Mouse (Mus musculus) neural tube, embryonic 15.5 days (tissue): ENCODE data around the gene Iqschfp. TPM values are rescaled to one million over a fixed set of nuclear protein-coding genes. Genes with fewer than 3 reads are reported as not detected.

Experiments used
- ATAC-seq: fragments of 200-750 bp; cut with Nextera tagmentation; 2 replicates; pipeline ENCODE4 v1.8.0; 2017; ENCODE audit warnings: mild to moderate bottlenecking, moderate TSS enrichment, moderate library complexity; ENCODE audit not compliant: low FRiP score
- H3K27ac ChIP-seq: fragments of 300-500 bp; sonication (generic); replicated peaks from 2 replicates; pipeline ENCODE4 v1.5.1; 2015; ENCODE audit warnings: mild to moderate bottlenecking, inconsistent platforms
- H3K27me3 ChIP-seq: fragments of 300-500 bp; sonication (generic); replicated peaks from 2 replicates; pipeline ENCODE4 v1.6.1; 2015; ENCODE audit warnings: inconsistent platforms
- H3K36me3 ChIP-seq: fragments of 300-500 bp; sonication (generic); 2 replicates; pipeline ENCODE4 v1.6.1; 2015; ENCODE audit warnings: inconsistent platforms
- H3K4me1 ChIP-seq: fragments of 300-500 bp; sonication (generic); 2 replicates; pipeline ENCODE4 v1.6.1; 2015; ENCODE audit warnings: inconsistent platforms
- H3K4me2 ChIP-seq: fragments of 300-500 bp; sonication (generic); 2 replicates; pipeline ENCODE4 v1.6.1; 2015; ENCODE audit warnings: inconsistent platforms, mild to moderate bottlenecking, moderate library complexity
- H3K4me3 ChIP-seq: fragments of 300-500 bp; sonication (generic); replicated peaks from 2 replicates; pipeline ENCODE4 v1.5.1; 2015; ENCODE audit warnings: mild to moderate bottlenecking, inconsistent platforms
- H3K9ac ChIP-seq: fragments of 300-500 bp; sonication (generic); replicated peaks from 2 replicates; pipeline ENCODE4 v1.6.1; 2015; ENCODE audit warnings: mild to moderate bottlenecking, inconsistent platforms
- H3K9me3 ChIP-seq: fragments of 300-500 bp; sonication (generic); replicated peaks from 2 replicates; pipeline ENCODE4 v1.6.1; 2016; ENCODE audit warnings: inconsistent platforms
- WGBS: fragments of 180-500 bp; shearing (Covaris S2); methylation state at CpG from one replicate; pipeline ENCODE4 v1.1.7; 2015; ENCODE audit warnings: mixed read lengths; 5-methylcytosine and 5-hydroxymethylcytosine counted together
- polyA plus RNA-seq: library from polyadenylated mRNA; unstranded; fragments of >200 nt; fragmentation: Nextera tagmentation; extraction: Ambion mirVana; gene quantifications from 2 replicates; pipeline ENCODE4 v1.2.1, GENCODE M21; 2015

The Iqschfp gene
- polyA plus RNA-seq, 1 experiment from 2014 or later = 7.2 TPM

- Histone ChIP-seq H3K4me3 (no peak overlapping the region), H3K9me3 (no peaks in the 10 kb centered on the region), H3K4me2 (no peak overlapping the region), H3K27ac (no peak overlapping the region), H3K27me3 (no peaks in the 10 kb centered on the region), H3K4me1 (0 out of 2 replicates have a peak, but pooled peaks cover 3% of the 10 kb centered on the region), H3K36me3 (no peaks in the 10 kb centered on the region), H3K9ac (no peak overlapping the region)
- 67% methylated on average over 3 of the region's 3 CpGs for WGBS
- ATAC-seq = no peak
Observed at GRCm38 (mm10) chr3:68412262-68412661, 520.2 kb downstream of the Iqschfp start.

GRCm38 (mm10) chr3:68419792-68420191 is 527.8 kb downstream of the Iqschfp start:
- Histone ChIP-seq H3K4me1 (no peaks in the 10 kb centered on the region), H3K4me3 (no peak overlapping the region), H3K27me3 (no peaks in the 10 kb centered on the region), H3K27ac (no peak overlapping the region), H3K9me3 (no peaks in the 10 kb centered on the region), H3K4me2 (no peak overlapping the region), H3K9ac (no peak overlapping the region), H3K36me3 (no peaks in the 10 kb centered on the region)
- no peak for ATAC-seq
- WGBS = 67% methylated on average over 4 of the region's 4 CpGs

GRCm38 (mm10) chr3:68420927-68421326 is 528.9 kb downstream of the Iqschfp start:
- H3K27ac ChIP-seq = no peak overlapping the region
- 81% methylated on average over 2 of the region's 2 CpGs for WGBS
- no peak for ATAC-seq

GRCm38 (mm10) chr3:68421849-68422248 is 529.8 kb downstream of the Iqschfp start:
- Histone ChIP-seq H3K4me3 (no peak overlapping the region), H3K4me1 (no peaks in the 10 kb centered on the region), H3K27ac (no peak overlapping the region), H3K9me3 (no peaks in the 10 kb centered on the region), H3K9ac (no peak overlapping the region), H3K36me3 (no peaks in the 10 kb centered on the region), H3K27me3 (no peaks in the 10 kb centered on the region), H3K4me2 (no peak overlapping the region)
- ATAC-seq = no peak
- WGBS = 84% methylated on average over 2 of the region's 2 CpGs

More at GRCm38 (mm10) chr3:68420927-68421326, 528.9 kb downstream of the Iqschfp start:
- Histone ChIP-seq H3K4me2 (no peak overlapping the region), H3K36me3 (no peaks in the 10 kb centered on the region), H3K27me3 (no peaks in the 10 kb centered on the region), H3K9me3 (no peaks in the 10 kb centered on the region), H3K4me3 (no peak overlapping the region), H3K9ac (no peak overlapping the region), H3K4me1 (no peaks in the 10 kb centered on the region)

- H3K36me3 ChIP-seq = no peaks in the 10 kb centered on the region
- H3K4me3 ChIP-seq = no peak overlapping the region
- H3K4me1 ChIP-seq = no peaks in the 10 kb centered on the region
- WGBS = 95% methylated on average over 5 of the region's 5 CpGs
- no peaks in the 10 kb centered on the region for H3K9me3 ChIP-seq
- no peak overlapping the region for H3K27ac ChIP-seq
- no peak for ATAC-seq
- H3K9ac ChIP-seq = no peak overlapping the region
- no peak overlapping the region for H3K4me2 ChIP-seq
- no peaks in the 10 kb centered on the region for H3K27me3 ChIP-seq
Observed at GRCm38 (mm10) chr3:68428081-68428480, 536.0 kb downstream of the Iqschfp start.

GRCm38 (mm10) chr3:68434435-68434834 is 542.4 kb downstream of the Iqschfp start:
- Histone ChIP-seq H3K36me3 (no peaks in the 10 kb centered on the region), H3K9ac (no peak overlapping the region), H3K4me2 (no peak overlapping the region), H3K27ac (no peak overlapping the region), H3K4me1 (no peaks in the 10 kb centered on the region), H3K27me3 (no peaks in the 10 kb centered on the region), H3K4me3 (no peak overlapping the region), H3K9me3 (no peaks in the 10 kb centered on the region)
- 40% methylated on average over 7 of the region's 7 CpGs for WGBS
- no peak for ATAC-seq

GRCm38 (mm10) chr3:68434897-68435296 is 542.9 kb downstream of the Iqschfp start:
- Histone ChIP-seq H3K36me3 (no peaks in the 10 kb centered on the region), H3K4me3 (no peak overlapping the region), H3K4me1 (no peaks in the 10 kb centered on the region), H3K27me3 (no peaks in the 10 kb centered on the region), H3K4me2 (no peak overlapping the region), H3K27ac (no peak overlapping the region), H3K9me3 (no peaks in the 10 kb centered on the region), H3K9ac (no peak overlapping the region)
- no peak for ATAC-seq
- WGBS = 73% methylated on average over 2 of the region's 2 CpGs

- no peak overlapping the region for H3K4me2 ChIP-seq
- H3K27me3 ChIP-seq = no peaks in the 10 kb centered on the region
- no peak for ATAC-seq
- H3K4me3 ChIP-seq = no peak overlapping the region
- no peaks in the 10 kb centered on the region for H3K9me3 ChIP-seq
- H3K27ac ChIP-seq = no peak overlapping the region
- no peak overlapping the region for H3K9ac ChIP-seq
- no peaks in the 10 kb centered on the region; the same call in 1 of the 2 replicates for H3K4me1 ChIP-seq
- 85% methylated on average over 2 of the region's 2 CpGs for WGBS
- no peaks in the 10 kb centered on the region for H3K36me3 ChIP-seq
Observed at GRCm38 (mm10) chr3:68448480-68448879, 556.4 kb downstream of the Iqschfp start.

GRCm38 (mm10) chr3:68451634-68452033 is 559.6 kb downstream of the Iqschfp start:
- H3K27me3 ChIP-seq = no peaks in the 10 kb centered on the region
- no peak overlapping the region for H3K9ac ChIP-seq
- H3K27ac ChIP-seq = no peak overlapping the region
- 94% methylated on average over 1 of the region's 1 CpGs for WGBS
- H3K9me3 ChIP-seq = no peaks in the 10 kb centered on the region
- H3K4me3 ChIP-seq = no peak overlapping the region
- ATAC-seq = no peak
- no peak overlapping the region for H3K4me2 ChIP-seq
- H3K36me3 ChIP-seq = no peaks in the 10 kb centered on the region
- H3K4me1 ChIP-seq = no peaks in the 10 kb centered on the region; the same call in 1 of the 2 replicates

- 29% methylated on average over 5 of the region's 5 CpGs for whole genome bisulfite sequencing
- no peaks in the 10 kb centered on the region for H3K27me3 ChIP-seq
- H3K27ac ChIP-seq = no peak overlapping the region
- no peak overlapping the region for H3K4me2 ChIP-seq
- H3K9me3 ChIP-seq = no peaks in the 10 kb centered on the region
- no peak for ATAC-seq
- no peak overlapping the region for H3K4me3 ChIP-seq
- no peaks in the 10 kb centered on the region for H3K36me3 ChIP-seq
- H3K4me1 ChIP-seq = no peaks in the 10 kb centered on the region; the same call in 1 of the 2 replicates
- H3K9ac ChIP-seq = no peak overlapping the region
Observed at GRCm38 (mm10) chr3:68453266-68453665, 561.2 kb downstream of the Iqschfp start.

- H3K36me3 ChIP-seq = no peaks in the 10 kb centered on the region
- ATAC-seq = no peak
- 79% methylated on average over 10 of the region's 10 CpGs for WGBS
Observed at GRCm38 (mm10) chr3:68453719-68454455, 561.9 kb downstream of the Iqschfp start.

GRCm38 (mm10) chr3:68466643-68467042 is 574.6 kb downstream of the Iqschfp start:
- H3K4me1 ChIP-seq = peaks cover 15% of the 10 kb centered on the region
- H3K4me3 ChIP-seq = no peak overlapping the region
- no peak overlapping the region for H3K9ac ChIP-seq
- WGBS = 53% methylated on average over 5 of the region's 5 CpGs
- no peaks in the 10 kb centered on the region for H3K9me3 ChIP-seq
- H3K27me3 ChIP-seq = no peaks in the 10 kb centered on the region
- no peak overlapping the region for H3K27ac ChIP-seq
- no peak overlapping the region for H3K4me2 ChIP-seq
- no peaks in the 10 kb centered on the region for H3K36me3 ChIP-seq
- ATAC-seq = no peak

More at GRCm38 (mm10) chr3:68453719-68454455, 561.9 kb downstream of the Iqschfp start:
- Histone ChIP-seq H3K27ac (no peak overlapping the region), H3K4me2 (no peak overlapping the region), H3K4me1 (no peaks in the 10 kb centered on the region; the same call in 1 of the 2 replicates), H3K9ac (no peak overlapping the region), H3K9me3 (no peaks in the 10 kb centered on the region), H3K27me3 (no peaks in the 10 kb centered on the region), H3K4me3 (no peak overlapping the region)
